Mouse (Mus musculus) gastrocnemius, adult 8-10 months (tissue): ENCODE data around the gene Slc34a2. TPM values are rescaled to one million over a fixed set of nuclear protein-coding genes. Genes with fewer than 3 reads are reported as not detected.

ENCODE experiments used
- DNase-seq, 2 experiments: peaks; one replicate each; pipeline ENCODE4 v3.0.0; 2022; ENCODE audit warnings: low spot score in 2 of 2
- total RNA-seq, 4 experiments: library from RNA; stranded (reverse); gene quantifications; 2 replicates each; pipeline ENCODE4 v1.2.4; 2022

Slc34a2 gene
- total RNA-seq, 4 experiments from 2014 or later: not detected

DNA sequence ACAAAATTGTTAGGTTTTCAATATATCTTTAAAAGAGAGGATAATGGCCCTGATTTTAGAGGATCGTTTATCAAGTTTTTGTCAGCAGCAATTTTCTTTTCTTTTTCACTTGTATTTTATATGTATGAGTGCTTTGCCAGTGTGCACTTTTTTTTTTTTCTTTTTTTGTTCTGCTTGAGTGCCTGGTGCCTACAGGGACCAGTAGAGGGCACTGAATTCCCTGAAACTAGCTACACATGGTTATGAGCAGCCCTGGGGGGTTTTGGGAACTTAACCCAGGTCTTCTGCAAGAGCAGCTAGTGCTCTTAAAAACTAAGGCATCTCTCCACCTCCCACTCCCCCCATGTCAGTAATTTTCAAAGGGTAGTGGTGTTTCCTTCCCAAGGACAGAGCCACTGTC is 70.8 kb downstream of the Slc34a2 start:
- DNase-seq: no peak

DNA sequence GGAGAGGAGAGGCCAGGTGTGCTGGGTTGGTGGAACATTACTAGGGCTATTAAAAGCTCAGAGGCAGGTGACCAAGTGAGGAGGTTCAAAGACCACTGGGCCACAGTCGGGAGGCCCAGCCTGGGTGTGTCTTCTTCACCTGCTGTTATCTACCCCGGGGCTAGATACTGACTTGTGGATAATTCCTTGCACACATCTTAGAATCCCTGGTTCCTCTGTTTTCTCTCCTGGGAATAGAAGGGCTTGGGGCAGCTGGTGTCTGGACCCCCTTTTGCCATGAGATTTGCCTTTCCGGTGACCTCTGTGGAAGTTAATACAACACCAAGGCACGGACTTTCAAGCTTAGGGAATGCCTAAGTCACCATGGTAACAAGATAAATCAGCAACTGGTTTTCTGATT is 72.3 kb downstream of the Slc34a2 start:
- no peak for DNase-seq

DNA sequence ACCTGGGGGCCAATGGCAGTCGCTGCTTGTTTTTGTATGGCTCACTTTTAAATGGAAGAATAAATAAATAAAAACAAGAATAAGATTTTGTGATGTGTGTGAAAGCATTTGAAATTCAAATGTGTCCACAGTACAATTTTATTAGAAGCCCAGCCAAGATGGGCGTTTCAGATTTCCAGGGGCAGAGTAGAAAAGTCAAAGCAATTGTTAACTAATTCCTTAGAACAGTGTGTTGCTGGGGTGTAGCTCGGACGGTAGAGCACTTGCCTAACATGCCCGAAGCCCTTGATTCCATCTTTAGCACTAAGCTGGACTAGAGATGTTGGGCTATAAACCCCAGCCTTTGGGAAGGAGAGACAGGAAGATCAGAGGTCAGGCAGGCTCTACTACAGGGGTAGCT is 73.2 kb downstream of the Slc34a2 start:
- no peak for DNase-seq

DNA sequence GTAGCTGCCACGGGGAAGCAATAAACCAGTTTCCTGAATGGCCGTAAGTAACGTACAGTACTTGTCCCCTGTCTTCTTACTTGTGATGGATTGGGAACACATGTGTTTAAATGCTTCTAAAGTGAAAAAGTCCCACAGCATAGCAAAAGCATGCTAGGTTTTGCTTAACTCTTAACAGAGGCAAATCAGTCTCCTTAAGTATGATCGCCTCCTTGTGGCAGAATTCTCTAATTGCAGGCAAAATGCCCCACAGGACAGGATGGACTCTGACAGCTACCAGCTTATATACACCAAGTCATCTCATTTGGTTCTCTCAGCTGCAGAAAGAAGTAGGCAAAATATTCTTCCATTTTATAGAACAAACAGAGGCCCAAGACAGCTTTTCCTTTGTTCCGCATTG is 75.1 kb downstream of the Slc34a2 start:
- no peak for DNase-seq

DNA sequence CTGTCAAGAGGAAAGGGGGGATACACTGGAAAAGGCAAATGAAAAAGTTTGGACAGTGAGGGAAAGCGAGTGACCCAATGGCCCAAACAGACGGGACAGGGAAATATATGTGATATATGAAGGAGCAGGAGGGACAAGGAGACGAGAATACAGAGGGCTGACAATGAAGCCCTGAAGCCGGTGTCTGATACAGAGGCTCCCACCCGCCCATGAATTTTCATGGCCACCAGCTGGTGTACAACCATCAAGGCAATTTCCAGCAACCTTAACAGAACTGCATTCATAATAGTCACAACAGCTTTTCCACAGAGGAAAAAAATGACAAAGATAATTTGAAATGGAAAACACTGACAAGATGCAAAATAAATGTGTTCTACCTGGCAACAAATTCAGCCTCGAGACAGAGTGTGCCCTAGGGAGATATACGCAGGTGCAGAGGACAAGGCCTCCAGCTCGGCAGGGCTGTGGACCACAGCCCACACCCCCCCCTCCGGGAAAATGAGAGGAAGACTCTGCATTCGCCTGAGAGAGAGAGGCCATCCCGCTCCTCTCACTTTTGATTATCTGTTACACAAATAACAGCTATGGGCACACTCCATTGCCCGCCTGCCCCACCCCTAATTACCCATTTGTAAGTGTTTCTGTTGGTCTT is 76.9 kb downstream of the Slc34a2 start:
- no peak for DNase-seq

DNA sequence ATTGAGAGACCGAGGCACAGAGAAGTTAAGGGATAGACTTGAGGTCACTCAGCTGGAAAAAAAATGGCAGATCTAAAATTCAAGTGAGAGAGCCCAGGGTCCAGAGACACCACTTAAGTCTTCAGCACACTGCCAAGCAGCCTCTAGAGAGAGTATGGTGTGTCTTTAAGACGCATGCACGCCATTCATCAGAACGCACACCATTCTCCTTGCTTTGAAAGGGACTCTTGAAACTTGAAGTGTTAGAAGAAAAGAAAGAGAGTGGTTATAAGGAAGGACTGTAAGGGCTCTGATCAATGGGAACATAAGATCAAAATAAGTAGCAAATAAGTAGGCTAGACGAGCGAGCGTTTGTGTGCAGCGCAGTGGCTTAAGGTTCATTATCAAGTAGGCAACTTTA is 80.3 kb downstream of the Slc34a2 start:
- no peak for DNase-seq

DNA sequence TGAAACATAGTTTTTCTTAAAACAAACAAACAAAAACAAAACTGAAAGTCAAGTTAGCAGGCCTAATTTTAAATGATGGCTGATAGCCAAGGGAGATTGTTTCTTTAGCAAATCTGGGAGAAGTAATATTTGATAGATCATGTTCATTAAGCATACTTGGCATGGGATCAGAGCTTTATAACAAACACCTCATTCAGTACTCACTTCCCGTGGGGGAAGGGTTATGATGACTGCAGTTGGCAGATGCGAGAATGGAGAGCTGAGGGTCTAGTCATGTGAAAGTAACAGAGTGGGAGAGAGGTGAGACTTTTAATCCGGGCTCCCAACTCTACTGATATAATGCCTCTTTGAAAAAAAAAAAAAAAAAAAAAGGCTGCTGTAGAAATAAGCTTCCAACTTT is 81.8 kb downstream of the Slc34a2 start:
- DNase-seq: no peak

Other genes starting within 250 kb of the Slc34a2 start
- gene Anapc4, start 204.1 kb upstream of the Slc34a2 start, total RNA-seq: 10 to 100 TPM; 24.9 to 35.0 (median 28.4) TPM
- 10 to 100 TPM; 41.5 to 51.2 (median 49.4) TPM for gene Sel1l3, start 175.8 kb downstream of the Slc34a2 start, total RNA-seq
- 10 to 100 TPM; 55.1 to 62.3 (median 58.3) TPM for gene Smim20, start 229.0 kb downstream of the Slc34a2 start, total RNA-seq